Mouse (Mus musculus): Measurements from ENCODE around the gene Tspo.

Tspo gene

DNA sequence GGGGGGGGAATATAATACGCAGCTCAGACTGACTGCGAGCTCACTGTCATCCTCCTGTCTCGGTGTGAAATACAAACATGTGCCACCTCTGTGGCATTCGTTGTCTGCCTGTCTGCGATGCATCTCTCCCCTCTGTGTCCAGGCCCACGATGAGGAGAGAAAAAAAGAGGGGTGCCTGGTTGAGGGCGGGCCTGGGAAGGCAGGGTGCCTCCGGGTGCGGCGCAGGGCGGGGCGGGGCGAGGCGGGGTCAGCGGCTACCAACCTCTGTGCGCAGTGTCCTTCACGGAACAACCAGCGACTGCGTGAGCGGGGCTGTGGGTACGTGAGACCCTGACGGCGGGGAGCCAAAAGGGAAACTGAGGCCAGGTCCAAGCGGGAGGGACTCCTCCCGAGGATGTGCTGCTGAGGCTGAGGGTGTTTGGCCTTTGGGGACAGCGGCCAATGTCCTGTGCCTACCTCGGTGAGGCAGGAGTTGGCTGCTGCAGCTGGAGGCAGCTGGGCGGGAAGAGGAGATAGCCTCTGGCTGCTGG, at the start of gene Tspo, which contains the start of gene Mcat:
TSS of gene Tspo (plus strand) at position 266 of the 530 bp plus-strand sequence.
TSS of gene Mcat (minus strand) at position 461 of the 530 bp plus-strand sequence.
- no peak for DNase-seq (ENCODE audit: low spot score)

DNA sequence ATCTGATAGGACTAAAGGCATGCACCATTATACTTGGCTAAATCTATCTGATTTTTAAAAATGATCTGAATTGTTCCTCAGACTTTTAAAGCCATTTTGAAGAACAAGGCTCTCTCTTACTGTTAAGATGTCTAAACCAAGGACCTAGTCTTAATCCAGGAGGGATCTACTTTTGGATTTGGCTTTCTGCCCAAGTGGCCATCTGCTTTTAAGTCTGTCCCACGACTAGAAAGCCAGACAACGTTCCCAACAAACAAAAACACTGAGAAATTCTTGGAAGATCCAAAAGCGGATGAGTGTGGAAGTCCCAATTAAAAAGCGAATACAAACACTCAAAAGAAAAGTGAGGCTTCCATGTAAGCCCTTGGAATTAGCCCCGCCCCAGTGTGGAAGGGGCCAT, 48.4 kb upstream of the Tspo start:
- DNase-seq (ENCODE audit: low spot score): no peak

DNA sequence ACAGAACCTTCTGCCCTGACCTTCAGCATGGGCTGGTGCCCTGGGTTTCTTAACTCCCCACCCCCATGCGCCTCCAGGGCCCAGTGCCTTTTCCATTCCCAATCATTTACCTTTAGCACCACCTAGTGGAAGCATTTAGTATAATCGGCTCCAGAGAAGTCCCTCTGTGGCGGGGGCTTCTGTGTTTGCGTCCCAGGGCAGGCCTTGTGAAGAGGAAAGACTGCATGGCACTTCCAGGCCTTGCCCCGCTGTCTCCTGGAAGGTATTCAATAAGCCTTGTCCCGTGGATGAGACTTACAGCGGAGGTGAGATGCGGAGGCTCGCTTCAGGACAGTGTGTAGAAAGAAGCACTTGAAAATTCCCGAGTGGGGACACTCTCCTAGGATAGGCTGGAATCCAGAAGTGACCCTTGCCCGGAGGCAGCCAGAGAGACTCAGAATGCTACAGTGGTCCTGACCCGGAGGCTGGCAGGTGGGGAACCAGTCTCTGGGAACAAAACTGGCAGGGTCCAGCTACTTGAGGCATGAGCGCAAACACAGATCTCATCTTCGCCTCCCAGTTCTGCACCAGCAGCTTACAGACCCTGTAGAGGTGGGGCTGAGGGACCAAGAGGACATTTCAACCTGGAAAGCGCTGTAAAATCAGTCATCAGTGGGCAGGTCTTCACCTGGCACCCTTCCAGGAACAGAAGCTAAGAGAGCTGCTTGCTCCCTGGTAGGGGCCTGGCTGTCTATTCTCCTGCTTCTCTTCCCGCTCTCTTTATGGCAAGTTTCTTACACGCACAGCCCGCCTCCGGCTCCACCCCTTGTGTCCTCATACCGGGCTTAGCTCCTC, 45.0 kb upstream of the Tspo start:
- peak; percentile 71 for DNase-seq (ENCODE audit: low spot score)

- no peak for DNase-seq (ENCODE audit: low spot score)
These were observed 42.5 kb upstream of the Tspo start for GRCm38 (mm10) chr15:83520861-83521382.

GRCm38 (mm10) chr15:83523196-83523595, 40.2 kb upstream of the Tspo start:
- DNase-seq (ENCODE audit: low spot score): no peak

- DNase-seq (ENCODE audit: low spot score): no peak
These were observed 39.6 kb upstream of the Tspo start for GRCm38 (mm10) chr15:83523638-83524332.

DNA sequence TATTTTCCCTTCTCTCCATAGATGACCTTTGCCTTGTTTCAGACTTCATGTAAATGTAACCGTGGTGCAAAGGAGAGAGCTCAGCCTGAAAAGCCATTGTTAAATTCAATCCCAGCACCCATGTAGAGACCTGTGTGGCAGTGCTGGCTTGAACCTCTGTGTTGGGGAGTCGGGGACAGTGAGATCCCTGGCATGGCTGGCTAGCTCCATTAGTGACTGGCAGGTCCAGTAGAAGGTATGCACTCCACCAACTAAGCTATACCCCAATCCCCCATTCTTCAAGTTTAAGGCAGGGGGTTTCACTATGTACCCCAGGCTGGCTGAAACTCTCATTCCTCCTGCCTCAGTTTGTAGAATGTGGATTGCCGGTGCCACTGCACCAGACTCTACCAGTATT, 39.1 kb upstream of the Tspo start:
- DNase-seq (ENCODE audit: low spot score): no peak

- DNase-seq (ENCODE audit: low spot score): no peak
These were observed 36.8 kb upstream of the Tspo start, which contains the start of gene Bik for GRCm38 (mm10) chr15:83526424-83527091. Bik (plus strand) TSS chr15:83526862.

- no peak for DNase-seq (ENCODE audit: low spot score)
These were observed 36.3 kb upstream of the Tspo start for GRCm38 (mm10) chr15:83527092-83527437.

GRCm38 (mm10) chr15:83527747-83528146, 35.6 kb upstream of the Tspo start:
- DNase-seq (ENCODE audit: low spot score): no peak

DNA sequence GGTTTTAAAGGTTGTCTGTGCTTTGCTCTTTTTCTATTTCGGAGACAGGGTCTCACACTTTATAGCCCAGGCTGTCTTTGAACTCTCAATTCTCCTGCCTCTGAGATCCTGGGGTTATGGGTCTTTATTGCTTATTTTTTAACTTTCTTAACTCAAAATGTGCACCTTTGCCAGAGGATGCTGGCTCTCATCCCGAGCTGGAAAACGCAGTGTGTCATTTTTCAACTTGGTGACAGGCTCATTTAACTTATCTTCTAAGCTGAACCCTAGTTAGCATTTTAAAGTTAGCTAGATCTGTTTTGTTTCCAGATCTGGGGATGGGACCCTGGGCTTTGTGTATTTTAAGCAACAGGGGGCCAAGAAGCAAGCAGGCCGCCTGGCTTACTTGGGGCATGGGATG, 34.5 kb upstream of the Tspo start:
- DNase-seq (ENCODE audit: low spot score): no peak

DNA sequence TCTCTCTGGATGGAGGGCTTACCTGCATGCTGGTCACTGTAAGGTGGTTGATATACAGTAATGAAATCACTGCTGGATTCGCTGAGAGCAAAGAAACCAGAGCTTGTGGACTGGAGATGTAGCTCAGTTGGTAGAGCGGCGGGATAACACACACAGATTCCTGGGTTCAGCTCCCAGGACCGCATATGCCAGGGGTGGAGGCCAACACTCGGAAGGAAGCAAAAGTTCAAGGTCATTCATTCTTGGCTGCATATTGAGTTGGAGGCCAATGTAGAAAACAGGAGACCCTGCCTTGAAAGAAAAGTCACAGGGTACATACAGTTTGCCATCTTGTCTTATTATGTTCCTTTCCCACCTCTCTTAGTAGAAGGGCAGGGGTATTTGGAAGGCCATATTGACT, 33.6 kb upstream of the Tspo start:
- no peak for DNase-seq (ENCODE audit: low spot score)

GRCm38 (mm10) chr15:83530233-83530632, 33.2 kb upstream of the Tspo start:
- no peak for DNase-seq (ENCODE audit: low spot score)

DNA sequence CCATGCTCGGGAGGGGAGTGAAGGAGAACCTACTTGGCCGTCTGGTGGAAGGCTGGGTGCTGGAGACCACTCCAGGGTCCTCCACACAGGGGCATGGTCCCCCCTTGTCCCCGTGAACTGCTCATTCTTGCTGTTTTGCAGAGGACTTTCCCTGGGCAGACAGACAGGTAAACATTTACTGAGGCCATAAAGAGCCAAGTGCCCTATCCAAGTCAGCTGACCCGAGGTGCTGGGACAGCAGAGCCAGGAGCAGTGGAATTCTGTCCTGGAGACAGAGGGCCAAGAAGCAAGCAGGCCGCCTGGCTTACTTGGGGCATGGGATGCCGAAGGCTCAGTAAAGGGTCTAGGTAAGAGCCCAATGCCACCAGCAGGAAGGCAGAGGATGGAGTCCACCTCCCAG, 32.7 kb upstream of the Tspo start:
- no peak for DNase-seq (ENCODE audit: low spot score)

DNA sequence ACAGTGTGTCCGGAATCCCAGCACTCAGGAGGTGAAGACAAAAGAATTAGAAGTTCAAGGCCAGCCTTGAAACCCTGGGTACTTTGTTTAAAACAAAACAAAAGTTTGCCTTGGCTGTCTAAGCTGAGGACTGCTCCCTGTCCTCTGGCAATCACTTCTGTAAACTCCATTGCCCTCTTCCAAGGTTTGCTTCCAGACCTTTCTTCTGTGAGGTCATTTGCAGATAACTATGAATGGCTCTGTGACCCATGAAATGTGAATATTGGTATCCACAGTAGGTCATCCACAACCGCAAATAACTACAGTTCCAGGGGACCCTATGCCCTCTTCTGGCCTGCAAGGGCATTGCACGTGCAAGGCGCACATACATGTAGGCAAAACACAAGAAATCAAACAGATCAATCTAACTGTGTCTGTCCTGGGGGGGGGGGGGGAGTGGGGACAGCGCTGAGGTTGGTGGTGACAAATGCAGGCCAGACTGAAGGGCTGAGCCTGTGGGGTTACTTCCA, 31.4 kb upstream of the Tspo start:
- no peak for DNase-seq (ENCODE audit: low spot score)

GRCm38 (mm10) chr15:83532606-83533005, 30.8 kb upstream of the Tspo start:
- DNase-seq (ENCODE audit: low spot score): no peak

- DNase-seq (ENCODE audit: low spot score): no peak
These were observed 28.2 kb upstream of the Tspo start for GRCm38 (mm10) chr15:83534960-83535889.

GRCm38 (mm10) chr15:83535890-83536231, 27.5 kb upstream of the Tspo start:
- DNase-seq (ENCODE audit: low spot score): no peak

- no peak for DNase-seq (ENCODE audit: low spot score)
These were observed 24.5 kb upstream of the Tspo start for GRCm38 (mm10) chr15:83538855-83539254.

GRCm38 (mm10) chr15:83539905-83540304, 23.5 kb upstream of the Tspo start:
- no peak for DNase-seq (ENCODE audit: low spot score)

DNA sequence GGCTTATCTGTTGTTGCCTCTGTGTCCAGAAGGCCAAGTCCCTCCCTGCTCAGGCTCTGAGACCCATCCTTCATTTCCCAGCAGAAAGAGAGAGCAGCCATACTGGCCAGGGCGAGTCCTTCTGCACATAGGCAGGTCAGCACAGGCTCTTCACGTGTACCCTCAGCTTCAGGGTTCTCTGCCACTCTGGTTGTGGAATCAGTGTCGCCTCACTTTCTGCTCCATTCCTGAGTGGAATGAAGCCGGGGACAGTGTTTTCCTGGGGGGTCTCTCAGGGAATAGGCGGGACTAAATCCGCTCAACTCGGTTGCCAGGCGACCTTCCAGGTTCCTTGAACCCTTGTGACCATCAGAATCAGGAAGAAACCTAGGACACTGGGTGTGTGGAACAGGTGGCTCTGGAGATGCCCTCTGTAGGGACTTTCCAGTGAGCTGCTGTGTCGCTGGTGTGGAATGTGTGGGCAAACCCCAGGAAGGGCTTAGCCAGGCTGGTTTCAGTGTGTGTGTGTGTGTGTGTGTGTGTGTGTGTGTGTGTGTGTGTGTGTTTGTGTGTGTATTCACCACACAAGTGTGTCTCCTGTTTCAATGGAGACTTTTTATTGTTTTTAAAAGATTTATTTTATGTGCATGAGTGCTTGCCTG, 21.6 kb upstream of the Tspo start:
- no peak for DNase-seq (ENCODE audit: low spot score)
